Mouse (Mus musculus) cortical plate, adult 2 months (tissue): ENCODE measurements around the gene Fbxo44.

ENCODE experiments used
- CTCF ChIP-seq: fragments of 200-500 bp; IDR thresholded peaks from 2 replicates; pipeline ENCODE4 v1.5.1; 2011; ENCODE audit warnings: mild to moderate bottlenecking, control low read depth, low read length; ENCODE audit not compliant: insufficient read depth; ENCODE audit errors: extremely low read depth
- POLR2A ChIP-seq: fragments of 200-500 bp; IDR thresholded peaks from 2 replicates; pipeline ENCODE4 v1.6.1; 2011; ENCODE audit warnings: mild to moderate bottlenecking, low read length, control low read depth; ENCODE audit not compliant: insufficient read depth; ENCODE audit errors: extremely low read depth

GRCm38 (mm10) chr4:148130561-148131413, 29.5 kb downstream of the Fbxo44 start, which contains the start of gene Draxin:
- TF ChIP-seq POLR2A, result no peak
- no peak for TF ChIP-seq CTCF
